Mouse (Mus musculus): ENCODE results near the gene Eif1b.
"Not testable (repeated sequence)": the region's sequence is repeated elsewhere in the genome, so short reads cannot be mapped to it uniquely, and the experiment has no call there.

Gene Eif1b

DNA sequence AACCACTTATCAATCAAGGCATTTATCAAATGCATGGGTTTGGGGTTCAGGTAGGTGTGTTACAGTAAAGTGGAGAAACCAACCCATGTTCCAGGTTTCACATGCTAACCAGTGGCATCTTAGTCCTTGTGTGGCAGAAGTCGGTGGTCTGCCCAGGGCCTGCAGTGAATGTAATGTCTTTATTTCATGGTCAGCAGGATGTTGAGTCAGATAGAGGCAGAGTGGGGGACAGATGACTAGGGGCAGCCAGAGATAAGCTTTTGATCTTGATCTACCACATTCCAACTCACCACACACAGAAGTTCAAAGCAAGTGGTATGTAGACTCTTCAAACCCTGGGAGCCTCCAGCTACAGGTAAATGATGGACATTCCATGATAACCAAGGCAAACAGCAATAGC lies 29.1 kb downstream of the Eif1b start:
- DNase-seq (ENCODE audit: inconsistent ontology term): no peak

DNA sequence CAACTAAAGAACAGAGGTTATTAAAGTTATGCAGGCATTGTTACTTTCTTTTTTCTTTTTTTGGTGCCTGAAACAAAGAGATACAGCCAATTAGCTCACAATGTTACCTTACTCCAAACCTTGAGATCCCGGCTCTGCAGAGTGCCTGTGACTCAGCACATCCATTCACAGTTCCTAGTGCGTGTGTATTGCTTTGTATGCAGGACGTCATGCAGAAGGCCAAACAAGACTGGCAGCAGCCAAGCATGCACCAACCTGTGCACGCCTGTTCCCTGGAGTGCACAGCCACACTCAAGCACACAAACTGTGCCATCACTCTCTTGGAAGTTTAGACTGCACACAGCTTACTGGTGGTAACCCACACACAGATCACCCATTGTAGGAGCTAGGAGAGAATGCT lies 35.2 kb downstream of the Eif1b start:
- DNase-seq (ENCODE audit: inconsistent ontology term): peak; percentile 40

DNA sequence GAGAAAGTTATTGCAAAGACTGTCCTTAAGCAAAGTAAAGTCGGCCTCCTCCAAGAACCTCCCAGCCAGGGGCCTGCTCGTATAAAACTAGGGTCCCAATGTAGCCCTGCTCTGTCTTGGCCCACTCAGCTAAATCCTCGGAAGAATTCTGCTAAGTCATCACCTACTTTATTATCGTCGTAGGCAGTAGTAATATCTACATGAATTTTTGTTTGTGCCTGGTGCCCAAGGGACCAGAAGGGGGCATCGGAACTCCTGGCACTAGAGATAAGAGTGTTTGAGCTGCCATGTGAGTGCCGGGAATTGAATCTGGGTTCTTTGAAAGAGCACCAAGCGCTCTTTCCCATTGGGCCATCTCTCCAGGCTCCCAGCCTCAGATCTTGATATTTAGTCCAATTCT lies 35.9 kb downstream of the Eif1b start:
- DNase-seq (ENCODE audit: inconsistent ontology term): no peak

DNA sequence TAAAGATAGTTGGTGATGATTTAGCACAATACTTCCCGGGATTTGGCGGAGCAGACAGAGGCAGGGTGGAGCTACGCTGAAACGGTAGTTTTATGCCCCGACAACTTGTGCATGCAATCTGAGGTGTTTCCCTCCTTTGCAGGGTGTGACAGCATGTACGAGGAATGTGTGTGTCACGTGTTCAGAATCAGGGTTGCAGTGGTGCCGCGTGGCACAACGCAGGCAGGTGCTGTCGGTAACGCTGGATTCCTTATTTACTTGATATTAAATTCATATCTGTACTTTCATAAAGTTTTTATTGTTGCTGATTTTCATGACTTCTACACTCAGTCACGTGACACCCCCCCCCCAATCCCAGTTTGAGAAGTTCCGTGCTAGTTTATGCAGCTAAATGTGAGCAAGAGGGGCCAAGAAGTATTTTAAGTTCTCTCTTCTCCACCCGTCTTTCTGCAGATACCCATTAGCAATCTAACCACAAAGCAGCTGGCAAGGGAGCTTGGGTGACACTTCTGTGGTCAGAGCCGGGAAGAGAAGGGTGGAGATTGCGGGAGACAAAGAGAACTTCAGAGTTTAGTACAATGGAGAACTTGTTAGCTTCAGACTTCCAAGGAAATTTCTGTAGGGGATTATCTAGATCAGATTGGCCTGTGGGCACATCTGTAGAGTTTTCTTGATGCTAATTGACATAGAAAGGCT lies 36.9 kb downstream of the Eif1b start:
- DNase-seq (ENCODE audit: inconsistent ontology term): peak; percentile 85

DNA sequence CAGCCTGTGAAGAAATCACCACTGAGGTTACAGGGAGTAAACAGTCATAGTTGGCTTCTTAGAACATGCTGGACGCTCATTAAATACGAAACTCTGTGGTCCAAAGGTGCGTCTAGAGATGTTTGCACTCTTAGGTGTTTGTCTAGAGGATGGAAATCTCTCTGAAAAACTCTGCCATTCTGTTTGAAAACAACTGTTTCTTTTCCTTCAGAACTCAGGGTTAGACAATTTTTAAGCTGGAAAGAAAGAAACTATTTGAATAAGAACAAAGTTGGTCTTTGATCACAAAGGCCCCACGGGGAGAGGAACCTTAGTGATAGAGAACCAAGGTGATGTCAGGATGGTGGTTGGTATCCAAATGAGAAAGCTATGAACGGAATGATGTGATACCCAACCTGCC lies 38.4 kb downstream of the Eif1b start:
- DNase-seq (ENCODE audit: inconsistent ontology term): no peak

DNA sequence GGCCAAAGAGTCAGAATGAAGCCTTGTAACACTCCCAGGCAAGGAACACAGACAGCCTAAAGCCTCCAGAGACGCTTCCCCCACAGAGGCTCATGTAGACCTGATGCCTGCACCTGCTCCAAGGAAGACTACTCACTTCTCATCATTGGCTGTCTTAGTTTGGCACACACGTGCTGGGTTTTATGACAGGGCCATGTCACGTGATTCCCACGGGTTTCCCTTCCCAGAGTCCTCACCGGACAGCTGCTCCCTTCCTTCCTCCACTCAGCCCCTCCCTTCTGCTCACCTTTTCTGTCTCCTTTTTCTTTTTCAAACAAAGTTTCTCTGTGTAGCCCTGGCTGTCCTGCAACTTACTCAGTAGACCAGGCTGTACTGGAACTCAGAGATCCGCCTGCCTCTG lies 40.0 kb downstream of the Eif1b start:
- no peak for DNase-seq (ENCODE audit: inconsistent ontology term)

DNA sequence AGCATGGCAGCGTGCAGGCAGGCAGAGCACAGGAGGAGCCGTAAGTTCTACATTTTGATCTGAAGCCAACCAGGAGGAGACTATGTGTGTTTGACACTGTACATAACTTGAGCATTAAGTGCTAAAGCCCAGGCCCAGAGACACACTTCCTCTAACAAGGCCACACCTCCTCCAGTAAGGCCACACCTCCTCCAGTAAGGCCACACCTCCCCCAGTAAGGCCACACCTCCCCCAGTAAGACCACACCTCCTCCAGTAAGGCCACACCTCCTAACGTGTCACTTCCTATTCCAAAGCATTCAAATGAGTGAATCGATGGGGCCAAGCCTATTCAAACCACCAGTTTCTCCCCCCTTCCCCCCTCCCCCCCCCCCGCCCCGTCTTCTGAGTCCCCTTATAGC lies 40.7 kb downstream of the Eif1b start:
- DNase-seq (ENCODE audit: inconsistent ontology term): no peak

DNA sequence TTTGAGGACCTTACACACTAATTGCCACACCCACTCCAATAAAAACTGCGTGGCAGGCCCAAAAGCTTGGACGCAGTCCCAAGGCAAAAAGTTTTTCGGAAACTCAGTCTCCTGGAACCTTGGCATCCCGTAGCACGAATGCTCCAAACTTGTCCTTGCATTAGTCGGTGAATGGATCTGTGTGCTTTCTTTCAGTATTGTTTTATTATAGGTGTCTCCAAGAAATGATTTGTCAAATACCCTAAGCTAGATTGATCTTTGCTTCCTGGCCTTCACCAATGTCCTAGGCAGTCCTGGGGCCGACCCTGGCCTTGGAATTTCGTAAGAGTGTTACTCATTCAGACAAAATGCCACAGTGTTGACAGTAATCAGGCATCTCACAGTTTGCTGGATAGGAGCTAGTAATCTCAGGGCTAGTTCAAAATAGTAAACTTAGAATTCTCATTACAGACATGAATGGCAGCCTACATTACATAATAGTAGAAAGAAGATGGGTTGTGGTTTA lies 41.5 kb downstream of the Eif1b start:
- DNase-seq (ENCODE audit: inconsistent ontology term): not testable (repeated sequence)

DNA sequence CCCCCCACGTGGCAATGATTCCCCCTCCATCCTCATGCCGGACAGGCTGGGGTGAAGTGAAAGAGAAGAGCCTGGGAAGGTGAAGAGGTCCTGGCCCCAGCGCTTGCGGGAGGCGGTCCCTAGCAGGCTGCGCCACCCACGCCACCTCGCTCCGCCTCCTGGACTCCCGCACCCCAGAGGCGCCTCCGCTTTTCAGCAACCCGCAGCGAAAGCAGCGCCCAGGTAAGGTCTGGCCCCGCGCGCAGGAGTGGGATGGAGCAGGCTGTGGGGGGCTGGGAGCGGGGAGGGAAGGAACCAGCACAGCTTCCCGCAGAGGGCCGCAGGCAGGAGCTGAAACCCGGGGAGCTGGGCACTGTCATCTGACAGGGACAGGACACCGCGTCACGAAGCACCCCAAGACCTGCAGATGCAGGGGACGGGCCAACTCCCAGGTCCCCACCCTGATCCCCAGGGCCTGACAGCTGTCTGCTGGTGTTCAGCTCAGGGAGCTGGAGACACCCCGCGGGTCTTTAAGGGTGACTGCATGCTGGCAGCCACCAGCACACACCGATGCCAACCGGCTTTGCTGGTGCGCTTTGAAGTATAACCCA lies 47.7 kb downstream of the Eif1b start, which contains the start of gene Entpd3:
Gene Entpd3, plus strand, starts transcription at position 157 of the 590 bp plus-strand sequence.
- peak; percentile 15 for DNase-seq (ENCODE audit: inconsistent ontology term)

DNA sequence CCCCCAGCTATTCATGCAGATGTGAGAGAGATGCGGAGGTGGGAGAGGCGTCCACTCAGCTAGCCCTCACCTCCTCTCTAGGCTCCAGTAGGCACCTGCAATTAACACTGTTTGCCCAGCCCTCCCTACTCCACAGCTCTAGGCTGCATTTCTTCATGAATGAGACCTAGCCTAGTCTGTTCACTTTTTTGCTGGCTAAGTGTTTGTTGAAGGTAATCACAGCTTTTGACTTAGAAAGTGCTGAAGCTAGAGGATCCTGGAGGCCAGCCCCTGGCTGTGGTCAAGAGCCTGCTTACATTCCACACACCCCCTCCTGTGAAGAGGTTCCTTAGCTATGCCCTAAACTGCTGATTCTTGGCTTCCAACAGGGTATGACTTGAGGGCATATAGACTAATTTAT lies 49.4 kb downstream of the Eif1b start:
- no peak for DNase-seq (ENCODE audit: inconsistent ontology term)

DNA sequence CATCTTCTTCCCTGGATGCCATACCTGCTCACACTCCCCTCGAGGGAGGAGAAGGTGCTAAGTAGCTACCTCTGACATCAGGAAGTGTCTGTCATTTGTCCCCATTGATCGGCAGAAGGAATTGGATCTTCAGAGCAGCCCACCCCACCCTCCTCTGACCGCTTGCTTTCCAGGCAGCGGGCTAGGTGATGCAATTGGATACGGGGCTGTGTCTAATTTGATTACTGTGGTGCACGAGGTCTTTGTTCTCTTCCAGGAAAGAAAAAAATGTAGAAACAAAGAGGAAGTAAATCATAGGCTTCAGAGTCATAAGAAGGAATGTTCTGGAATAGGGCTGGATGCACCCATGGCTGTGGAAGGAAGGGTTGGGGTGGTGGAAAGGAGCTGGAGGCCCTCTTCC lies 50.2 kb downstream of the Eif1b start:
- no peak for DNase-seq (ENCODE audit: inconsistent ontology term)

Measured in Muller cell, postnatal 12 days (primary cell).